Mouse (Mus musculus) forebrain, embryonic 14.5 days (tissue): Measurements from ENCODE around the gene Rbp3. TPM values are rescaled to one million over a fixed set of nuclear protein-coding genes. Genes with fewer than 3 reads are reported as not detected.
A peak's percentile ranks its signal among the peaks of the same experiment; 100 is the strongest.

Experiments
- ATAC-seq: fragments of 200-750 bp; cut with Nextera tagmentation; 2 replicates; pipeline ENCODE4 v1.8.0; 2017; ENCODE audit warnings: mild to moderate bottlenecking, moderate library complexity
- DNase-seq: peaks from one replicate; pipeline ENCODE4 v3.0.0-alpha.2; 2015; ENCODE audit warnings: low spot score
- H3K27ac ChIP-seq: fragments of 300-500 bp; sonication (generic); 2 replicates; pipeline ENCODE4 v1.5.1; 2014; ENCODE audit warnings: low read depth, mild to moderate bottlenecking, control low read depth, low read length, moderate library complexity
- H3K27me3 ChIP-seq: fragments of 300-500 bp; sonication (generic); replicated peaks from 2 replicates; pipeline ENCODE4 v1.6.1; 2014; ENCODE audit warnings: low read length, control low read depth, mixed read lengths; ENCODE audit not compliant: control insufficient read depth, insufficient read depth
- H3K36me3 ChIP-seq: fragments of 300-500 bp; sonication (generic); 2 replicates; pipeline ENCODE4 v1.6.1; 2014; ENCODE audit warnings: low read length, control low read depth; ENCODE audit not compliant: control insufficient read depth, insufficient read depth
- H3K4me1 ChIP-seq: fragments of 300-500 bp; sonication (generic); 2 replicates; pipeline ENCODE4 v1.6.1; 2014; ENCODE audit warnings: antibody characterized with exemption, low read length, control low read depth; ENCODE audit not compliant: control insufficient read depth, insufficient read depth
- H3K4me2 ChIP-seq: fragments of 300-500 bp; sonication (generic); 2 replicates; pipeline ENCODE4 v1.6.1; 2014; ENCODE audit warnings: mild to moderate bottlenecking, control low read depth, low read length
- H3K4me3 ChIP-seq: fragments of 300-500 bp; sonication (generic); 2 replicates; pipeline ENCODE4 v1.5.1; 2014; ENCODE audit warnings: low read depth, low read length, control low read depth
- H3K9ac ChIP-seq: fragments of 300-500 bp; sonication (generic); 2 replicates; pipeline ENCODE4 v1.6.1; 2014; ENCODE audit warnings: mild to moderate bottlenecking, low read length, control low read depth, moderate library complexity
- H3K9me3 ChIP-seq: fragments of 300-500 bp; sonication (generic); replicated peaks from 2 replicates; pipeline ENCODE4 v1.6.1; 2016; ENCODE audit warnings: low read length, control low read depth, mixed read lengths; ENCODE audit not compliant: control insufficient read depth
- WGBS: fragments of 180-500 bp; shearing (Covaris S2); extraction: QIAGEN DNeasy Blood & Tissue Kit; methylation state at CpG from one replicate; pipeline ENCODE4 v1.1.7; 2014; 5-methylcytosine and 5-hydroxymethylcytosine counted together
- polyA plus RNA-seq: library from polyadenylated mRNA; unstranded; fragments of >200 nt; fragmentation: Nextera tagmentation; extraction: Ambion mirVana; gene quantifications from 2 replicates; pipeline ENCODE4 v1.2.1, GENCODE M21; 2014

The Rbp3 gene
- not detected in 2 replicates for polyA plus RNA-seq

DNA sequence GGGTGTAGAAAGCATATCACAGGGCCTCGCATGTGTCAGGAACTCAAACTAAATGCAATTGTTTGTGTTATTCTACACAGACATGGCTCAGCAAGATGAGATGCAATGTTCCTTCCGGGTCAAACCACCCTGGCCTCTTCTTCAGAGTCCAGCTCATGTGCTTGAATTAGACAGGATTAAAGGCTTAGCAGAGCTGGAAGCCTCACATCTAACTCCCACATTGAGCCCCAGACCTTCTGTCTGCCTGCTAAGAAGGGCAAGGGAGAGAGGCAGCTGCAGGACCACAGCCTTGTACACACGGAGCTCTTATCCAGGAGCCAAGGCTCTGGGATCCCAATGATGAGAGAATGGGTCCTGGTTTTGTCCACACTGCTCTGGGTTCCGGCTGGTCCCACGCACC is at the start of gene Rbp3:
Gene Rbp3 (plus strand): TSS at position 243 of the 400 bp plus-strand sequence.
- ATAC-seq (no peak), DNase-seq (no peak)
- Histone ChIP-seq H3K9me3 (no peaks in the 10 kb centered on the region), H3K27me3 (no peaks in the 10 kb centered on the region), H3K4me2 (no peak within 1 kb of the TSS), H3K4me3 (no peak within 1 kb of the TSS), H3K9ac (no peak within 1 kb of the TSS), H3K4me1 (no peaks in the 10 kb centered on the region), H3K36me3 (no peaks in the 10 kb centered on the region), H3K27ac (no peak within 1 kb of the TSS)
- 90% methylated on average over 5 of the region's 5 CpGs for WGBS

DNA sequence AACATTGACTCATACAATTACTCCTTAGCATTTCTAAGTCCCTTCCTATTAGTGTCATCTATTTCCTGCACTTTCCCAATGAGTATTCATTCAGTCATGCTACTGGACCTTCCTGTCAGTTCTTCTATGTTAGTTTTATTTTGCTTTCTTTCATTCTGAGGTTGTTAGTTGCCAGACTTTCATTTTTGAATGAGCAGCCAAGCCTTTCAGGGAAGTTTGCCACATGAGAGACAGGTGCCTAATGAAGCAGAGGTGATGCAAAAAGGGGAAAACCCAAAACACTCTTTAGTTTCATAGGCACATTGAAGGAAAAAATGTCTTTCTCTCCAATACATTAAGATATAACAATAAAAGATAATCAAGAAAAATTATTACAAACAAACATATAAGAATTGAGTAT is 49.0 kb upstream of the Rbp3 start:
- ATAC-seq (no peak), DNase-seq (no peak)
- Histone ChIP-seq H3K4me1 (no peaks in the 10 kb centered on the region), H3K36me3 (no peaks in the 10 kb centered on the region), H3K4me3 (no peak overlapping the region), H3K9me3 (no peaks in the 10 kb centered on the region), H3K4me2 (no peak overlapping the region), H3K27me3 (no peaks in the 10 kb centered on the region), H3K27ac (no peak overlapping the region), H3K9ac (no peak overlapping the region)

DNA sequence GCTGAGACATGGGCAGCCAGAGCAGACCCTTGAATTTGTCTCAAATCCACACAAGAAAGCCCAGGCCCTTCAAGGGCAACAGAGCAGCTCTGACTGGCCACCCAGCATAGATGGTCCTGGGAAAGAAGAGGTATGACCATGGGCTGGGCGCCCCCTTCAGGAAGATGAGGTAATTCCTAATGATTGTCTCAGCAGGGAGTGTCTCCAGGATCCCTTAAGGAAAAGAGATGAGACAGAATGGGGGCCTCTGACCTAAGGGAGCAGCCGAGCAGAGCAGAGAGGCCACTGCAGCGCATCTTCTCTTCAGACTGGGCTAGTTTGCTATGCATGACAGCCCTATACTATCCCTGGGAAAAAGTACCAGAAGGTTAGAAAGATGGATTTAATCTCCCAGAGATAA is 40.1 kb upstream of the Rbp3 start:
- no peaks in the 10 kb centered on the region for H3K4me1 ChIP-seq
- H3K27me3 ChIP-seq: no peaks in the 10 kb centered on the region
- WGBS: 36% methylated on average over 3 of the region's 3 CpGs
- no peak overlapping the region for H3K27ac ChIP-seq
- no peaks in the 10 kb centered on the region for H3K9me3 ChIP-seq
- no peak overlapping the region for H3K4me3 ChIP-seq
- no peaks in the 10 kb centered on the region for H3K36me3 ChIP-seq
- H3K9ac ChIP-seq: no peak overlapping the region
- ATAC-seq (no peak), DNase-seq (peak; percentile 31)
- no peak overlapping the region for H3K4me2 ChIP-seq

DNA sequence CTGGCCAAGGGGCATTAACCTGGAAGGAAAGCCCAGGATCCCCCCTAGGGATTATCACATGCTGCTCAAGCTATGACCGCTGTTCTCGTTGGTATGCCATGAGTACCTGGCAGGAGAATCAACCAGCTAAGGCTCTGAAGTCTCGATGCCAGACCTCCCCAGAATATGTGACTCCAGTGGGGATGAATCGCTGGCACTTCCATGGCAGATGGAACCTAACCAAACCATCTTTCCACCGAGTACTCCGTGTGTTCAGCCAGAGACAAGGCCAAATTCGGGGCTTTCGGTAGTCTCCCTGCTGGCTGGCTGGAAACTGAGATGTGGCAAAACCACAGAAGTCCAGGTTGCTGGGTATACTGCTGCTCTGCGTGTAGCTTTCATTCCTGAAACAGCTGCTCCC is 39.6 kb upstream of the Rbp3 start:
- Histone ChIP-seq H3K9ac (no peak overlapping the region), H3K36me3 (no peaks in the 10 kb centered on the region), H3K27me3 (no peaks in the 10 kb centered on the region), H3K4me2 (no peak overlapping the region), H3K9me3 (no peaks in the 10 kb centered on the region), H3K4me1 (no peaks in the 10 kb centered on the region), H3K4me3 (no peak overlapping the region), H3K27ac (no peak overlapping the region)
- DNase-seq: no peak
- no peak for ATAC-seq
- WGBS: 88% methylated on average over 9 of the region's 9 CpGs

- WGBS: 5% methylated on average over 14 of the region's 14 CpGs
- Histone ChIP-seq H3K4me2 (0 out of 2 replicates have a peak overlapping the region, but pooled peaks have one; percentile 4), H3K4me3 (no peak overlapping the region), H3K27ac (no peak overlapping the region), H3K27me3 (peaks cover 31% of the 10 kb centered on the region), H3K4me1 (peaks cover 6% of the 10 kb centered on the region; the same call in 1 of the 2 replicates), H3K36me3 (no peaks in the 10 kb centered on the region), H3K9me3 (no peaks in the 10 kb centered on the region), H3K9ac (no peak overlapping the region)
- ATAC-seq: peak; percentile 47; the same call in 1 of the 2 replicates
- peak; percentile 77 for DNase-seq
These were observed 32.9 kb upstream of the Rbp3 start for GRCm38 (mm10) chr14:33920727-33921559.

GRCm38 (mm10) chr14:33922771-33923167 is 31.0 kb upstream of the Rbp3 start:
- no peak for DNase-seq
- Histone ChIP-seq H3K36me3 (no peaks in the 10 kb centered on the region), H3K9me3 (no peaks in the 10 kb centered on the region), H3K27me3 (peaks cover 31% of the 10 kb centered on the region), H3K4me1 (peaks cover 6% of the 10 kb centered on the region; the same call in 1 of the 2 replicates), H3K27ac (no peak overlapping the region), H3K4me2 (peak overlapping the region; percentile 96), H3K9ac (peak overlapping the region; percentile 58; the same call in 1 of the 2 replicates), H3K4me3 (peak overlapping the region; percentile 55)
- 11% methylated on average over 8 of the region's 8 CpGs for WGBS
- no peak for ATAC-seq

GRCm38 (mm10) chr14:33923168-33924070 is 30.4 kb upstream of the Rbp3 start, which contains the start of gene Gdf10:
Gene Gdf10 (plus strand): TSS chr14:33923587.
- under 1% methylated on average over 71 of the region's 85 CpGs for WGBS
- H3K36me3 ChIP-seq: no peaks in the 10 kb centered on the region
- peaks cover 31% of the 10 kb centered on the region for H3K27me3 ChIP-seq
- ATAC-seq (peak; percentile 84), DNase-seq (peak; percentile 48)
- H3K9ac ChIP-seq: peak within 1 kb of the TSS; percentile 58
- no peak within 1 kb of the TSS for H3K27ac ChIP-seq
- H3K4me1 ChIP-seq: peaks cover 6% of the 10 kb centered on the region; the same call in 1 of the 2 replicates
- H3K9me3 ChIP-seq: no peaks in the 10 kb centered on the region
- H3K4me3 ChIP-seq: peak within 1 kb of the TSS; percentile 55
- peak within 1 kb of the TSS; percentile 96 for H3K4me2 ChIP-seq

DNA sequence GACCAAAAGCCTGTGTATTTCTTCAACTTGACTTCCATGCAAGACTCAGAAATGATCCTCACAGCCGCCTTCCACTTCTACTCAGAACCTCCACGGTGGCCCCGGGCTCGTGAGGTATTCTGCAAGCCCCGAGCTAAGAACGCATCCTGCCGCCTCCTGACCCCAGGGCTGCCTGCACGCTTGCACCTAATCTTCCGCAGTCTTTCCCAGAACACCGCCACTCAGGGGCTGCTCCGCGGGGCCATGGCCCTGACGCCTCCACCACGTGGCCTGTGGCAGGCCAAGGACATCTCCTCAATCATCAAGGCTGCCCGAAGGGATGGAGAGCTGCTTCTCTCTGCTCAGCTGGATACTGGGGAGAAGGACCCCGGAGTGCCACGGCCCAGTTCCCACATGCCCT is 21.9 kb upstream of the Rbp3 start:
- ATAC-seq: no peak
- Histone ChIP-seq H3K27ac (no peak overlapping the region), H3K9me3 (no peaks in the 10 kb centered on the region), H3K9ac (no peak overlapping the region), H3K4me1 (no peaks in the 10 kb centered on the region), H3K4me3 (no peak overlapping the region), H3K36me3 (no peaks in the 10 kb centered on the region), H3K4me2 (no peak overlapping the region), H3K27me3 (no peaks in the 10 kb centered on the region)
- 72% methylated on average over 17 of the region's 17 CpGs for WGBS
- no peak for DNase-seq
